Mouse (Mus musculus) lung, postnatal 0 days (tissue): ENCODE data around the gene Zfp952. TPM values are rescaled to one million over a fixed set of nuclear protein-coding genes. Genes with fewer than 3 reads are reported as not detected.

Experiments used
- ATAC-seq: fragments of 200-750 bp; cut with Nextera tagmentation; 2 replicates; pipeline ENCODE4 v1.8.0; 2017; ENCODE audit warnings: moderate library complexity
- DNase-seq: peaks from one replicate; pipeline ENCODE4 v3.0.0-alpha.2; 2016; ENCODE audit warnings: low spot score
- H3K27ac ChIP-seq: fragments of 300-500 bp; sonication (generic); 2 replicates; pipeline ENCODE4 v1.5.1; 2014; ENCODE audit warnings: antibody characterized with exemption, mild to moderate bottlenecking, low read length, mixed read lengths
- H3K27me3 ChIP-seq: fragments of 300-500 bp; sonication (generic); replicated peaks from 2 replicates; pipeline ENCODE4 v1.6.1; 2014; ENCODE audit warnings: low read length, mixed read lengths; ENCODE audit not compliant: insufficient read depth
- H3K36me3 ChIP-seq: fragments of 300-500 bp; sonication (generic); 2 replicates; pipeline ENCODE4 v1.6.1; 2014; ENCODE audit warnings: low read length, mixed read lengths; ENCODE audit not compliant: insufficient read depth
- H3K4me1 ChIP-seq: fragments of 300-500 bp; sonication (generic); 2 replicates; pipeline ENCODE4 v1.6.1; 2014; ENCODE audit warnings: antibody characterized with exemption, low read depth, low read length, mixed read lengths; ENCODE audit not compliant: insufficient read depth
- H3K4me2 ChIP-seq: fragments of 300-500 bp; sonication (generic); replicated peaks from 2 replicates; pipeline ENCODE4 v1.6.1; 2014; ENCODE audit warnings: low read depth, mild to moderate bottlenecking, low read length, moderate library complexity, mixed read lengths
- H3K4me3 ChIP-seq: fragments of 300-500 bp; sonication (generic); 2 replicates; pipeline ENCODE4 v1.5.1; 2014; ENCODE audit warnings: low read depth, low read length
- H3K9ac ChIP-seq: fragments of 300-500 bp; sonication (generic); replicated peaks from 2 replicates; pipeline ENCODE4 v1.6.1; 2014; ENCODE audit warnings: low read depth, mild to moderate bottlenecking
- H3K9me3 ChIP-seq: fragments of 300-500 bp; sonication (generic); 2 replicates; pipeline ENCODE4 v1.6.1; 2016; ENCODE audit warnings: low read length, mixed read lengths
- CTCF ChIP-seq: IDR thresholded peaks from 2 replicates; pipeline ENCODE4 v1.5.1; 2016; ENCODE audit warnings: antibody characterized with exemption, mild to moderate bottlenecking
- EP300 ChIP-seq: IDR thresholded peaks from 2 replicates; pipeline ENCODE4 v1.6.1; 2016; ENCODE audit warnings: antibody characterized with exemption, mild to moderate bottlenecking, control low read depth
- WGBS: fragments of 180-500 bp; shearing (Covaris S2); extraction: QIAGEN DNeasy Blood & Tissue Kit; methylation state at CpG from one replicate; pipeline ENCODE4 v1.1.7; 2014; 5-methylcytosine and 5-hydroxymethylcytosine counted together
- polyA plus RNA-seq: library from polyadenylated mRNA; unstranded; fragments of >200 nt; fragmentation: Nextera tagmentation; extraction: Ambion mirVana; gene quantifications from 2 replicates; pipeline ENCODE4 v1.2.1, GENCODE M21; 2015

The Zfp952 gene
- 7.3 and 8.4 TPM in 2 replicates for polyA plus RNA-seq

DNA sequence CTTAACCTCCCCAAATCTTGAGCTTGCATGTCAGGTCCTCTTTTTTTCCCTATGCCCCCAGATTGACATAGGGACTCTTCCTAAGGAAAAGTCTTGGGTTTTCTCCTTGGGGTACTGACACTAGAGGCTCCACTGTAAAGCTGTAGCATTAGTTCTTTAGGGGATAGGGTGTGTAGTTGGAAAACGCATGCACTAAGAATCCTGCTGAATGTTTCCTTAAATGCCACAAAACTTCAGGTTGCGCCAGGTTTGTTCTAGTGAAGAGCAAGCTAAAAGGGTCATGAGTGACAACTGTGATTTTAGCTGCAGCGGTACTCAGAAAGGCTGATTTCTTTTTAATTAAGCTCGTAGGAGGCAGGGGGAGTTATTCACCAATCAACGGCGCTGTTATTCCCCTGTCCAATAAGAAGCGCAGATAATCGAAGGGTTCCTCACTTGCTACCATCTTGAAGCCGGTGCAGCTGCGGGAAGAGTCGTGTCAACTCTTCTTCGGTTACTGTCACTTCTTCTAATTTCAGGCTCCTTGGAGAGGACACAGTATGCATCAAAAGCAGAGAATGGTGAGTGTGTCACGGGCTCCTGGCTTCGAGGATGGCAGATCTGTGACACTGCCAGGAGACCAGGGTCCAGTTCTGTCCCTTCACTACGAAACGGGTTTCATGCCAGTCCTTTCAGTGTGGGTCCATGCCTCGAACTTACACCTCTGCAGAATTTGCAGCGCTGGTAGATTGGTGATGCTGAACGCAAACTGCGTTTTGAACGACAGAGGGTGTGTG, at the start of gene Zfp952:
Gene Zfp952 (plus strand): TSS at position 431 of the 776 bp plus-strand sequence.
- WGBS: under 1% methylated on average over 21 of the region's 21 CpGs
- no peaks in the 10 kb centered on the region for H3K27me3 ChIP-seq
- H3K9ac ChIP-seq: peak within 1 kb of the TSS; percentile 55
- H3K4me3 ChIP-seq: peak within 1 kb of the TSS; percentile 61
- H3K4me2 ChIP-seq: peak within 1 kb of the TSS; percentile 57
- H3K36me3 ChIP-seq: no peaks in the 10 kb centered on the region
- H3K4me1 ChIP-seq: 0 out of 2 replicates have a peak, but pooled peaks cover 6% of the 10 kb centered on the region
- ATAC-seq: peak; percentile 98
- peak; percentile 94 for DNase-seq
- H3K9me3 ChIP-seq: no peaks in the 10 kb centered on the region
- peak within 1 kb of the TSS; percentile 81 for H3K27ac ChIP-seq
- no peak for TF ChIP-seq EP300
- TF ChIP-seq CTCF: peak; percentile 17; the same call in 1 of the 2 replicates

GRCm38 (mm10) chr17:32943661-32944060, 49.3 kb upstream of the Zfp952 start:
- ATAC-seq (no peak), DNase-seq (no peak)
- 86% methylated on average over 3 of the region's 3 CpGs for WGBS
- Histone ChIP-seq H3K4me3 (no peak overlapping the region), H3K27ac (no peak overlapping the region), H3K4me1 (peaks cover 12% of the 10 kb centered on the region), H3K9ac (no peak overlapping the region), H3K9me3 (no peaks in the 10 kb centered on the region), H3K4me2 (no peak overlapping the region), H3K27me3 (no peaks in the 10 kb centered on the region), H3K36me3 (no peaks in the 10 kb centered on the region)
- TF ChIP-seq EP300: no peak
- no peak for TF ChIP-seq CTCF

DNA sequence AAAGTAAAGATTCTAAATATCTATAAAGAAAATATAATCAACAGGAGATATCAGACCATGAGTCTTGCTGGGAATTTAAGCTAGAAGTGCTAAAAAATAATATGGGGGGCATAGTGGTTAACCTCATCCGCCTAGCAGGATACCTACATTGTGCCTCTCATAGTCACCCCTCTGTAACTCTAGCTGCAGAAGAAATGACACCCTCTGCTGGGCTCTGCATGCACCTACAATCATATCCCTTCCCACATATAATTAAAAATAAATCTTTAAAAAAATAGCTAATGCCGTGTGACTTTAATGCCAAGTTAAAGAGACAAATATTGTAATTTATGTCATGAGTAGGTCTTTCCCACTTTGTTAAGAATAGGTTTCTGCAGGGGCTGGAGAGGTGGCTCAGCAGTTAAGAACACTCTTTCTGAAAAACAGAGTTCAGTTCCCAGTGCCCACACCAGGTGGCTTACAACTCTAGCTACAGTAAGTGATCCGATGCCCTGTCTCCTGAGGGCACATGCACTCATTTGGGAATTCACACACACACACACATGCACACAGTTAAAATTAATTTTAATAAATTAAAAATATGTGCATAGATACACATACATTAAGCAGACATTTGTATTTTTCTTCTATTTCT, 48.4 kb upstream of the Zfp952 start:
- H3K9me3 ChIP-seq: no peaks in the 10 kb centered on the region
- no peak overlapping the region for H3K27ac ChIP-seq
- ATAC-seq (no peak), DNase-seq (peak; percentile 19)
- H3K27me3 ChIP-seq: no peaks in the 10 kb centered on the region
- 64% methylated on average over 3 of the region's 3 CpGs for WGBS
- no peaks in the 10 kb centered on the region for H3K36me3 ChIP-seq
- TF ChIP-seq EP300: no peak
- peak; percentile 38 for TF ChIP-seq CTCF
- H3K4me2 ChIP-seq: no peak overlapping the region
- no peak overlapping the region for H3K4me3 ChIP-seq
- no peak overlapping the region for H3K9ac ChIP-seq
- H3K4me1 ChIP-seq: peaks cover 12% of the 10 kb centered on the region

- H3K27ac ChIP-seq: peak overlapping the region; percentile 94
- no peaks in the 10 kb centered on the region for H3K27me3 ChIP-seq
- H3K4me2 ChIP-seq: peak overlapping the region; percentile 80
- peak overlapping the region; percentile 70 for H3K4me3 ChIP-seq
- H3K36me3 ChIP-seq: no peaks in the 10 kb centered on the region
- ATAC-seq: peak; percentile 14
- peak overlapping the region; percentile 51 for H3K9ac ChIP-seq
- no peaks in the 10 kb centered on the region for H3K9me3 ChIP-seq
- TF ChIP-seq EP300 (no peak), CTCF (no peak)
- WGBS: 31% methylated on average over 9 of the region's 9 CpGs
- DNase-seq: peak; percentile 11
- H3K4me1 ChIP-seq: peaks cover 12% of the 10 kb centered on the region
Observed at GRCm38 (mm10) chr17:32946716-32947115, 46.2 kb upstream of the Zfp952 start.

DNA sequence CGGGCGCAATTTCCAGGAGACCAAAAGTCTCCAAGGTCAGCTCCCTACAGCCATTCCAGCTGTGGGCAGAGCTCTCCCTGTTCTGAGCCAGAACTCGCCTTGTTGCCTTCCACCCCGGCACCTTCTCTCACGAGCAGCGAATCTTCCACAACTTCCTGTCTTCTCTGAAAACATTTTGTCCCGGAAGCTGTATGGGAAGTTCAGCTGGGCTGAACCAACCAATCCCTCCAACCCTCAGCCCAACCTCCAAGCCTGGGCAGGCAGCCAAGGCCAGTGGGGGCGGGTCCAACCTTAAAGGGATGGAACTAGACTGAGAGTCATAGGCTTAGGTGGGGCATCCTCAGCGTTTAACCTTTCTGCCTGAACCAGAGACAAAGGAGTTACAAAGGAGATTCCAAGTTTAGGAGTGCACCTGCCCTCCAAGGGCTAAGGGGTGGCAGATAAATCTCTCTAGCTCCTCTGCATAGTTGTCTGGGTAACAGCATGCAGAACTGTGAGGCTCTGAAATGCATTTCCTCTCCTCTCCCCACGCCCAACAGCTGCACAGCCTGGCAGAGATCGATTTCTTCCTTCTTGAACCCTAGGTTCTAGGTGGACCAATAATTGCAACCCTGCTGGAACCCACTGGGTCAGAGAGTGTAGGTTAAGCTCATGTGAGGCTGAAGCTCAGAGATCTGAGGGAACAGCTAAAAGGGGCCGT, 45.6 kb upstream of the Zfp952 start, which contains the start of gene Cyp4f13:
Gene Cyp4f13 (minus strand): TSS at position 188 of the 700 bp plus-strand sequence.
- Histone ChIP-seq H3K27ac (peak within 1 kb of the TSS; percentile 94), H3K9ac (peak within 1 kb of the TSS; percentile 51), H3K9me3 (no peaks in the 10 kb centered on the region), H3K4me3 (peak within 1 kb of the TSS; percentile 70), H3K4me1 (peaks cover 12% of the 10 kb centered on the region), H3K36me3 (no peaks in the 10 kb centered on the region), H3K4me2 (peak within 1 kb of the TSS; percentile 80), H3K27me3 (no peaks in the 10 kb centered on the region)
- ATAC-seq: peak; percentile 98
- peak; percentile 97 for DNase-seq
- TF ChIP-seq CTCF (no peak), EP300 (peak; percentile 95)
- 8% methylated on average over 12 of the region's 12 CpGs for WGBS

DNA sequence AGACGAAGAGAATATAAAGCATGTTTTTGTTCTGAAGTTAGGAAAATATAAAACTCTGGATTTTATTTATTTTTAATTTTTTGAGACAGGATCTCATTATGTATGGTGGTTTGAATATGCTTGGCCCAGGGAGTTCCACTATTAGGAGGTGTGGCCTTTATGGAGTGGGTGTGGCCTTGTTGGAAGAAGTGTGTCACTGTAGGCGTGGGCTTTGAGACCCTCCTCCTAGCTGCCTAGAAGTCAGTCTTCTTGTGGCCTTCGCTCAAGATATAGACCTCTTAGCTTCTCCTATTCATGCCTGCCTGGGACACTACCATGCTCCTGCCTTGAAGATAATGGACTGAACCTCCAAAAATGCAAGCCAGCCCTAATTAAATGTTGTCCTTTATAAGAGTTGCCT, 42.8 kb upstream of the Zfp952 start:
- no peaks in the 10 kb centered on the region for H3K27me3 ChIP-seq
- 83% methylated on average over 3 of the region's 3 CpGs for WGBS
- no peaks in the 10 kb centered on the region for H3K36me3 ChIP-seq
- ATAC-seq: no peak
- no peaks in the 10 kb centered on the region for H3K9me3 ChIP-seq
- no peak overlapping the region for H3K27ac ChIP-seq
- peaks cover 12% of the 10 kb centered on the region for H3K4me1 ChIP-seq
- TF ChIP-seq CTCF (no peak), EP300 (no peak)
- DNase-seq: no peak
- H3K4me2 ChIP-seq: no peak overlapping the region
- H3K9ac ChIP-seq: no peak overlapping the region
- no peak overlapping the region for H3K4me3 ChIP-seq
